Mouse (Mus musculus) megakaryocyte, embryonic 14.5 days (primary cell): ENCODE measurements around the gene 1700029I15Rik. TPM values are rescaled to one million over a fixed set of nuclear protein-coding genes. Genes with fewer than 3 reads are reported as not detected.

Source experiments
- H3K27me3 ChIP-seq: replicated peaks from 2 replicates; pipeline ENCODE3; 2012; ENCODE audit warnings: inconsistent platforms
- H3K36me3 ChIP-seq: replicated peaks from 2 replicates; pipeline ENCODE3; 2012; ENCODE audit warnings: low read length, inconsistent platforms, mixed read lengths
- H3K4me1 ChIP-seq: 2 replicates; pipeline ENCODE4 v1.6.1; 2012; ENCODE audit warnings: inconsistent platforms
- H3K4me3 ChIP-seq: replicated peaks from 2 replicates; pipeline ENCODE3; 2012; ENCODE audit warnings: moderate library complexity, mild to moderate bottlenecking, inconsistent platforms
- H3K9me3 ChIP-seq: 2 replicates; pipeline ENCODE4 v1.6.1; 2012; ENCODE audit warnings: inconsistent platforms
- FLI1 ChIP-seq: IDR thresholded peaks from 2 replicates; pipeline ENCODE4 v1.6.1; 2012; ENCODE audit warnings: low read length, inconsistent platforms, mixed read lengths
- GATA1 ChIP-seq: IDR thresholded peaks from 3 replicates; pipeline ENCODE4 v1.6.1; 2012; ENCODE audit warnings: mixed read lengths, low read length, inconsistent platforms, borderline replicate concordance
- polyA plus RNA-seq: library from polyadenylated mRNA; stranded (reverse); fragments of >175 nt; gene quantifications from 2 replicates; pipeline ENCODE4 v1.2.3, GENCODE M21; 2012; ENCODE audit warnings: low replicate concordance; ENCODE audit not compliant: insufficient read depth

1700029I15Rik gene
- polyA plus RNA-seq, result 3.6 TPM in 1 of 2 replicates, not detected in the other

DNA sequence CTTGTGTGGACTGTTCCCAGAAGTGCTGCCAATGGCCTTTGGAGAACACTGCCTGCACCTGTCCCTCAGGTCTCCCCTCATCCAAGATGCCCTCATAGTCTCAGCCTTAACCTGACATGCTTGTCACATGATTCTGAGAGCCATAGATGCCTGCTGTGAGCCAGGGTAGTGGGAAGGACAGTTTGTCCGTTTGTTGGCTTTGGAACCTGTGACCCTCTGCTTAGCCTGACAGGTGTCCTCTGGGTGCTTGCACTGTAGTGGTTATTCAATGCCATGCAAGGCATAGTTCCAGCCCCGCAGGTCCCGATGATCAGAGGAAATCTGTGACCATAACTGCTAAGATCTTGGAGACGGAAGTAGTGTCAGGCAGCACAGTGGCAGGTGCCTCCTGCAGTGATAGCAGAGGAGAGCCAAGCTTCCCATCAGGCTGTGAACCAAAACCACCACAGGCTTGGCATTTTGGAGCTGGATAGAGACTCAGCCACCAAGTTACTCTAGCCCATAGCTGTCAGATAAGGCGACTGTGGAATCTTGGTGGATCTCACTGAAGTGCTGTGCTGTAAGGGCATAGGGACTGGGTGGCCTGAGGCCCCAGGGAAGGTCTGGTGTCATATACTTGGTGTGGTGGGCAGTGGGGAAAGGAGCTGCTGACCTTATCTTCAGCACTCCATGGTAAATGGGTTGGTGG is at the start of gene 1700029I15Rik:
TSS of gene 1700029I15Rik (plus strand) at position 638 of the 688 bp plus-strand sequence.
- Histone ChIP-seq H3K9me3 (no peaks in the 10 kb centered on the region), H3K4me1 (peaks cover 29% of the 10 kb centered on the region), H3K4me3 (no peak within 1 kb of the TSS), H3K27me3 (peaks cover 18% of the 10 kb centered on the region), H3K36me3 (peaks cover 72% of the 10 kb centered on the region)
- TF ChIP-seq GATA1 (no peak), FLI1 (no peak)

DNA sequence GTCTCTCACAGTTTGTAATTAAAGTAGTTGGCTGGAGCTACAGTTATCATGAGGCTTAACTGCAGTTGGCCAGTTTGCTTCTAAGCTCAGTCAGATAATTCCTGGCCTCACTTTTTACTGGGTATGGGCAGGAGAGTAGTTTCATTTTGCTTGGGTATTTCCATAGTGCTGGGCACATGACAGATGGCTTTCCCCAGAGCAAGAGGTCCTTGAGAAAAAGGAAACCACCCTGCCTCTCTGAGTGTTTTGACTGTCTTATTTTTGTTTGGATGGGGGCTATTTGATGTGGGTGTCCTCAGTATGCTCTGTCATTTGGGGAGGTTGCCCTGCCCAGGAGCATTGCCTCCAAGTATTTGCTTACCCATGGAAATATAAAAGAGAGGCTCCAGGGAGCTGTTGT is 39.9 kb upstream of the 1700029I15Rik start:
- peaks cover 86% of the 10 kb centered on the region for H3K36me3 ChIP-seq
- TF ChIP-seq GATA1 (no peak), FLI1 (no peak)
- H3K27me3 ChIP-seq, result no peaks in the 10 kb centered on the region
- H3K4me3 ChIP-seq, result no peak overlapping the region
- H3K4me1 ChIP-seq, result peaks cover 42% of the 10 kb centered on the region
- no peaks in the 10 kb centered on the region for H3K9me3 ChIP-seq

DNA sequence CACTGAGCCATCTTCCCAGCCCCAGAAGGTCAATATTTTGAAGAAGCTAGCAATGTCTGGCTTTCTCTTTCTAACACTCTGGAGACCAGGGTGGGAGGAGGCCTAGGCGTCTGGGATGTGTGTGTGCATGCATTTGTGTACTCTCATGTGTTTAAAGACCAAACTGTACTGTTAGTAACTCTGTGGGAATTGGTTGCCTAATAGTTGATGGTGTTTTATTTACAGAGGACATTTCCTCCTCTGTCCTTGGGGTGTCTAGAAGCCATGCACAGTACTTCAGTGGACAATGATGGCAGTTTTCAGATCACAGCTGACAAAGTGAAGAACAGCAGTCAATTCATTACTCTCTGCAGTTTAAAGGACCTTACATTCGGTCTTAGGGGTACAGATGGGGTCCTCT is 35.1 kb upstream of the 1700029I15Rik start:
- H3K27me3 ChIP-seq, result no peaks in the 10 kb centered on the region
- H3K4me3 ChIP-seq, result no peak overlapping the region
- no peaks in the 10 kb centered on the region for H3K9me3 ChIP-seq
- peaks cover 46% of the 10 kb centered on the region for H3K4me1 ChIP-seq
- H3K36me3 ChIP-seq, result peaks cover 89% of the 10 kb centered on the region
- TF ChIP-seq GATA1 (no peak), FLI1 (no peak)

DNA sequence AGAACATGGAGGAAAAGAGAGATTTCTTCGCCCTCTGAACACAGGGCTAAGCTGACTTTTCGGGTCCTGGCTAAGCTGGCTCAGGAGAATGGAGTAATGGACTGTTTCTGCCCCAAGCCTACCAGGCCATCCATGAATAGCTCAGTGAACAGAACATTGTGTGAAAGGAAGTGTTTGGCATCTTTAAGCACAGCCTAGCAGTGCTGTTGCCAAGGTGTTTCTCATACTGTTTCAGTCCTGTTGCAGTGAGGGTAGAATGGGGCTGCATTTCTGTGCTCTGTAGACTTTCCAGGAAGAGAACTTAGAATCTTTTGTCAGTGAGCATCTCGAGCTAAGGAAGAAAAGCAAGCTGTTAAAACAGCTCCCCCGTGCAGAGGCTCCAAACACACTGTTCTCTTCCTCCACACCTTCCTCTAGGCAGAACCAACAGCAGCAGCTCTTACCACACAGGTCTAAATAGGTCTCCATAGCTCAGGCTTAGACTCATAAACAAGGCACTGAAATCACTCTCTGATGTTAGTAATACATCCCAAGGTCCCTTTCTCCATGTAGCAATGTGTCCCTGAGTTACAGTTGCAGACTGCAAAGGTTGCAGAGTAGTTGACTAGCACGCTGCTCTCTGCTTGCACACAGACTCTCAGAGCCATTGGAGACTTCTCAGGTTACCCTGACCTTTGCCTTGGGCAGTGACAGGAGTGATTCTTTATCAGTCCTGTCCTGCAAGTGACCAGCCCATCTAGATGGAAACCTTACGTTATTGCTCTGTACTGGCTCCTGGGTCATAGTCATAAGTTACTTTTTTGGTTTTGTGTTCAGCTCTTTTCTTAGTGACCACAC is 32.5 kb upstream of the 1700029I15Rik start:
- Histone ChIP-seq H3K4me1 (peaks cover 47% of the 10 kb centered on the region), H3K36me3 (peaks cover 94% of the 10 kb centered on the region), H3K27me3 (no peaks in the 10 kb centered on the region), H3K9me3 (no peaks in the 10 kb centered on the region), H3K4me3 (no peak overlapping the region)
- TF ChIP-seq FLI1 (no peak), GATA1 (no peak)

DNA sequence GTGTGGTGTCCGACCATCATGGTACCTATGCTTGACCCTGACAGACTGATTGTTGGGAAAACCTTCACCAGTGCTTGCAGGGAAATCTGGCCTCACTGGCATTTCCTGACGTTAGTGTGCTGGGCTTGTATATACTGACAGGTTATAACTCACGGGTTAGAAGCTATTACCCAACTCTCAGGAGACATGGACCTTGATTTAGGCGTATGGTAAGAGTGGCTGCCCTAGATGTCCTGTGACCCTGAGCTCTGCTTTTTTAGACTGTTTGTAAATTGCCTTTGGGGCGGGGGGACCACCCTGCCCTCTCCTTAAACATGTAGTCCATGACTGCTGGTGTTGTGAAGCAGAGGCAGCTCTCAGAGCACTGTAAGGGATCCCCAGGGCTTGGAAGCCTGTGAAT is 31.7 kb upstream of the 1700029I15Rik start:
- H3K4me1 ChIP-seq, result peaks cover 45% of the 10 kb centered on the region
- H3K4me3 ChIP-seq, result no peak overlapping the region
- peaks cover 95% of the 10 kb centered on the region for H3K36me3 ChIP-seq
- H3K27me3 ChIP-seq, result no peaks in the 10 kb centered on the region
- H3K9me3 ChIP-seq, result no peaks in the 10 kb centered on the region
- no peak for TF ChIP-seq FLI1
- TF ChIP-seq GATA1, result no peak

DNA sequence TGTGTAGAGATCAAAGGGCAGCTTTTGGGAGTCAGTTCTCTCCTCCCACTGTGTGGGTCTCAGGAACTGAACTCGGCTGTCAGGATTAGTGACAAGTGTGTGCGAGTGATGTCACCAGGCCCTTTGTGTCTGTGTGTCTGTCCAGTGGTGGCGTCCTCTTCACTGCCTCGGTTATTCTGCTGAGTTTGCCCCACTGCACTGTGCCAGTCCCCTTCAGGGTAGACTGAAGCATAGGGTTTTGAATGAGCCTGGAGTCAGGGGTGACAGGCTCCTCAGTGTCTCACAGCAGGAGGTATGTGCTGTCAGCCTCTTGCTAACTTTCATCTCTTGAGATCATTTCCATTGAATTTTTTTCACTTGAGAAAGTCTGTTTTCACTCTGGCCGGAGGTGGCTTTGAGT is 28.9 kb upstream of the 1700029I15Rik start:
- peaks cover 45% of the 10 kb centered on the region for H3K4me1 ChIP-seq
- TF ChIP-seq FLI1 (no peak), GATA1 (no peak)
- peaks cover 100% of the 10 kb centered on the region for H3K36me3 ChIP-seq
- no peaks in the 10 kb centered on the region for H3K27me3 ChIP-seq
- H3K9me3 ChIP-seq, result no peaks in the 10 kb centered on the region
- H3K4me3 ChIP-seq, result no peak overlapping the region

DNA sequence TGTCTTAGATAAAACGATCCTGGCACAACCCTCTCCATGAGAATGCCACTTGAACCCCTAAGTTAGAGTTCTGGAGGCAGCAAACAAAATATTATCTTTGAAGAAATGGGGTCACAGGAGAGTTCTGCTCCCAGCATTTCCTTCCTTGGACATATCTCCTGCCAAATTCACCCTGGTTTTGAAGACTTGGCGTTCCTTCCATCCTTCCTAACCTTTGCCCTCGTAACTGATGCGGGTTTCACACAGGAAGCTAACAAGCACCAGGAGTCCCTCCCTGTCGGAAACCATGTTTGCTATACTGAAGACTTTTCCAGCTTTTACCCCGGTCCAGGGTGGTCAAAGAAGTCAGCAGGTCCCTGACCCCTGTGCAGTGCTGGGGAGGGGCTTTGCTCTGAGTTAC is 28.1 kb upstream of the 1700029I15Rik start:
- Histone ChIP-seq H3K4me3 (no peak overlapping the region), H3K4me1 (peaks cover 45% of the 10 kb centered on the region), H3K36me3 (peaks cover 100% of the 10 kb centered on the region), H3K9me3 (no peaks in the 10 kb centered on the region), H3K27me3 (no peaks in the 10 kb centered on the region)
- no peak for TF ChIP-seq GATA1
- TF ChIP-seq FLI1, result no peak

DNA sequence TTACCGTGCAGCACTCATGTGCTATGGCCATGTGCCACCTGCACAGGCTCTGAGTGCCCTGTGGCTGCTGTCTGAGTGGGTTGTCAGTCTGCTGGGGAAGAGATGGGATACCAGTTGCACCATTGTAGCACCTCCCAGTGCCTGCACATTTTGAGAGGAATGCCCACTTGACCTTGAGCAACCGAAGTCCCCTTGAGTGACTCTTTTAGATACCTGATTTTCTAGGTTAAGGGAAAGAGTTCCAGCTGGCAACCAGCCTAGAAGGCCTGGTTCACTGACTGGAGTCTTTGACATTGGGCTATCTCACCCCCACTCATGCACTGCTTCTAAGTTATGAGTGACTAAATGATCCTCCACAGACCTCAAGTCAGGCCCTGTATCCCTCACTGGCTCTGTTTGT is 23.0 kb upstream of the 1700029I15Rik start:
- peaks cover 99% of the 10 kb centered on the region for H3K36me3 ChIP-seq
- TF ChIP-seq GATA1 (no peak), FLI1 (no peak)

GRCm38 (mm10) chr2:92360186-92360823 is 22.0 kb upstream of the 1700029I15Rik start:
- peaks cover 92% of the 10 kb centered on the region for H3K36me3 ChIP-seq

More for the DNA sequence above, 23.0 kb upstream of the 1700029I15Rik start:
- H3K4me1 ChIP-seq, result peaks cover 1% of the 10 kb centered on the region
- H3K4me3 ChIP-seq, result no peak overlapping the region
- no peaks in the 10 kb centered on the region for H3K9me3 ChIP-seq
- H3K27me3 ChIP-seq, result no peaks in the 10 kb centered on the region

DNA sequence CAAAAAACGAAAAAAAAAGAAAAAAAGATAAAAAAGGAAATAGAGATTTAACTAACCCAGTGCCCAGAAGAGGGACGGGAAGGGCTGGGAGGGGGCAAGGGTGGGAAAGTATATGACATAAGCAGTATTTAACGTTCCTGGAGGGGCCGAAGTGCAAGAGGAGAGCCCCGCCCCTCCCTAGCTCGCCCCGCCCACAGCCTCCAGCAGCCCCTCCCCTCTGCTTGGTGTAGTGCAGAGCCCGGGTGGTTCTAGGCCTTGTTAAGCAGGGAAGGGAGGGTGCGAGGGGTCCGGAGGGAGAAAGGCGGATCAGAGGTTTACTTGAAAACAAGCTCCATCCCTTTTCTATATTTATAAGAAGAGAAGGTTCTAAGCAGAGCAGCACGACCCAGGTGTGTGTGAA is 21.4 kb upstream of the 1700029I15Rik start:
- no peaks in the 10 kb centered on the region for H3K27me3 ChIP-seq
- no peak for TF ChIP-seq FLI1
- no peak for TF ChIP-seq GATA1
- H3K4me3 ChIP-seq, result no peak overlapping the region
- no peaks in the 10 kb centered on the region for H3K9me3 ChIP-seq
- peaks cover 86% of the 10 kb centered on the region for H3K36me3 ChIP-seq
- no peaks in the 10 kb centered on the region; the same call in 1 of the 2 replicates for H3K4me1 ChIP-seq

More at GRCm38 (mm10) chr2:92360186-92360823, 22.0 kb upstream of the 1700029I15Rik start:
- Histone ChIP-seq H3K9me3 (no peaks in the 10 kb centered on the region), H3K4me3 (no peak overlapping the region), H3K4me1 (no peaks in the 10 kb centered on the region; the same call in 1 of the 2 replicates), H3K27me3 (no peaks in the 10 kb centered on the region)
- TF ChIP-seq FLI1, result no peak
- no peak for TF ChIP-seq GATA1
